Mouse (Mus musculus) layer of hippocampus, adult 2 months (tissue): ENCODE results near the gene Esrrg. TPM values are rescaled to one million over a fixed set of nuclear protein-coding genes. Genes with fewer than 3 reads are reported as not detected.

ENCODE experiments used
- DNase-seq, 2 experiments: peaks; one replicate each; pipeline ENCODE4 v3.0.0; 2022; ENCODE audit warnings: low spot score in 2 of 2
- H3K27ac ChIP-seq: fragments of 200-600 bp; 2 replicates; pipeline ENCODE4 v1.8.1; 2022
- H3K4me3 ChIP-seq: fragments of 200-600 bp; 2 replicates; pipeline ENCODE4 v1.8.1; 2022; ENCODE audit warnings: mild to moderate bottlenecking
- CTCF ChIP-seq: fragments of 200-600 bp; conservative IDR thresholded peaks from 2 replicates; pipeline ENCODE4 v1.8.1; 2022; ENCODE audit warnings: antibody characterized with exemption, mild to moderate bottlenecking, moderate library complexity
- total RNA-seq, 2 experiments: library from RNA; stranded (reverse); gene quantifications; 2 replicates each; pipeline ENCODE4 v1.2.3; 2021

Esrrg gene
- total RNA-seq, 2 experiments from 2014 or later: 10.9 to 12.6 TPM

DNA sequence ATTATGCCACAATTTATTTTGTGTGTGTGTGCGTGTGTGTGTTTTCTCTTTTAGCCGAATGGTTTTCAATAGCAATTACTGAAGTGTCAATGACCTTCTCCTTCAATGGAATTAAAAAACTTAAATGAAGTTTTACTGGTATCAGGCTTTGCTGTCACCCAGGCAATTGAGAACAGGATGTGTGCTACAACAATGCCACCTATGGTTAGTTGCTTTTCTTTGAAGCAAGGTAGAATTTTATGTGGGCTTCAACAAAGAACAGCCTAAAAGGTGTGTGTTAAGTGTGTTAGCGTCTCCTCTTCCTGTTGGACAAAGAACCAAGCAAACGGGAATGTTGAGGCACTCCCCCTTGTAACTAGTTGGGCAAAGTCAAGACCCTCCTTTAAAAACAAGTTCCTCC, 162.5 kb downstream of the Esrrg start:
- Histone ChIP-seq H3K27ac (no peak overlapping the region), H3K4me3 (no peak overlapping the region)
- DNase-seq: no peak
- peak; percentile 62 for TF ChIP-seq CTCF

GRCm38 (mm10) chr1:187779589-187780178, 171.1 kb downstream of the Esrrg start:
- no peak for TF ChIP-seq CTCF
- no peak for DNase-seq
- Histone ChIP-seq H3K27ac (no peak overlapping the region), H3K4me3 (no peak overlapping the region)

- DNase-seq: peak; percentile 48 to 81
- TF ChIP-seq CTCF: no peak
- Histone ChIP-seq H3K4me3 (no peak overlapping the region), H3K27ac (no peak overlapping the region)
Measured at GRCm38 (mm10) chr1:187785226-187785625, 176.6 kb downstream of the Esrrg start.

DNA sequence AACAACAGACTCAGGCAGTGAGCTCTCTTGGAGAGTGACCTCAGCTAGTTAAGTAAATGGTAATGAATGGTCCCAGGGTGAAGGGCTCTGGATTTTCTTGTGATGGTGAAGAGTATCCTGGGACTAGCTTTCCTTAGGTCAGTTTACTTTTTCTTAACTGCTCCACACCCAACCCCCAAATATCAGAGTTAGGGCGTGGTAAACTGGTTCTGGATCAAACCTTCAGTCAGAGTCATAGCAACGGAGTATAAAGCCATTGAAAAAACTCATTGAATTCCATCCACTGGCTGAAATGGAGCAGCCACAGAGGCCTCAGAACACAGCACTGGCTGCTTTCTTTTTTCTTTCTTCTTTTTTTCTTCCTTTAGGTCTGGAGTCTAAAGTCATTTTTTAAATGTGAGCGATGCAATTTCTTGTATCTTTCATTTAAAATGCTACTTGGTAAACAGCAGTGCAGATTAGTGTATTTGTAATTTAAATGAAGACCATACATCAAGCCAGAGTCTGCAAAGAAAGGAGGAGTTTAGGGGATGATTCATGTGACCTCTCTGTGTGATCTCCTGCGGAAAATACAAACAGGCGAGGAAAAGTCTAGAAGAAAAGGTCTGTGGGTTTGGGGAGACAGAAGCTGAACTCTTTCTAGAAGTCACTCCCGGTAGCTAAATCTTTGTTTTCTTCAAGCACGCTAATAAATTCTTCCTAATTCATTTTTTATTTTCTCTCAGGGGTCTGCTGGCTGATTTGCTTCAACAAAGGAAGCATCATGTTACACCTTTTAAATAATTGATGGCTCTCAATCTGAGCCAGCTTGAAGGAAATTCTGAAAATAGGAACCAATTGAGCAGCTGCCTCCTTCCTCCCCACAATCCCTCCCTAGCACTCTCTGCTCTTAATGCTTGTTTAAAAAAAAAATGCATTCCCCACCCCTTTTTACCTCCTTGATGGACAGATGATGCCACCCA, 178.7 kb downstream of the Esrrg start:
- TF ChIP-seq CTCF: no peak
- Histone ChIP-seq H3K4me3 (no peak overlapping the region), H3K27ac (no peak overlapping the region)

GRCm38 (mm10) chr1:187794240-187794930, 185.8 kb downstream of the Esrrg start:
- no peak for TF ChIP-seq CTCF
- DNase-seq: no peak
- Histone ChIP-seq H3K4me3 (no peak overlapping the region), H3K27ac (no peak overlapping the region)

More for the DNA sequence above, 178.7 kb downstream of the Esrrg start:
- no peak for DNase-seq

GRCm38 (mm10) chr1:187795551-187795950, 187.0 kb downstream of the Esrrg start:
- Histone ChIP-seq H3K27ac (no peak overlapping the region), H3K4me3 (no peak overlapping the region)
- no peak for DNase-seq
- TF ChIP-seq CTCF: no peak

GRCm38 (mm10) chr1:187799300-187799699, 190.7 kb downstream of the Esrrg start:
- no peak overlapping the region for H3K27ac ChIP-seq
- no peak for DNase-seq
- TF ChIP-seq CTCF: no peak
- H3K4me3 ChIP-seq: no peak overlapping the region

GRCm38 (mm10) chr1:187800761-187801160, 192.2 kb downstream of the Esrrg start:
- no peak for DNase-seq
- no peak overlapping the region for H3K4me3 ChIP-seq
- no peak for TF ChIP-seq CTCF
- H3K27ac ChIP-seq: no peak overlapping the region

GRCm38 (mm10) chr1:187803566-187803965, 195.0 kb downstream of the Esrrg start:
- no peak overlapping the region for H3K4me3 ChIP-seq
- no peak overlapping the region for H3K27ac ChIP-seq
- TF ChIP-seq CTCF: no peak
- DNase-seq: no peak

- Histone ChIP-seq H3K4me3 (no peak overlapping the region), H3K27ac (no peak overlapping the region)
- no peak for DNase-seq
- TF ChIP-seq CTCF: no peak
Measured at GRCm38 (mm10) chr1:187803997-187804396, 195.4 kb downstream of the Esrrg start.

DNA sequence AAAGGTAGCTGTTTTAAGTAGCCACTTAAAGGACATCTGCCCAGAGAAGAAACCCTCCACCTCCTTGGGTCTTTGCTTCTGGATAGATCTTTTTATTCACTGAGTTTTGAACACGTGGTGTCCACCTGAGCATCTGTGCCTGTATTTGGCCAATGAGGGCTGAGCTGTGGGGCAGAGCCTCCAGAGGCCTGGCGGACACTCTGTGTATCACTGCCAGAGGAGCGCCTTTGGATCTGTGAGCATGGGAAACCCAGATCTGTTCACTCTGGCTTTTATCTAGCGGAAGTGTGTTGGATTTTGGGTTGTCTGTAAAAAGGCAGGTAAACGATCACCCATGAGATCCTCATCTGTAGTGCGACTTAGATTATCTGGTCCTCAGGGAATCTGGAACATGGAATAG, 196.4 kb downstream of the Esrrg start:
- no peak for TF ChIP-seq CTCF
- DNase-seq: no peak
- Histone ChIP-seq H3K27ac (no peak overlapping the region), H3K4me3 (no peak overlapping the region)

DNA sequence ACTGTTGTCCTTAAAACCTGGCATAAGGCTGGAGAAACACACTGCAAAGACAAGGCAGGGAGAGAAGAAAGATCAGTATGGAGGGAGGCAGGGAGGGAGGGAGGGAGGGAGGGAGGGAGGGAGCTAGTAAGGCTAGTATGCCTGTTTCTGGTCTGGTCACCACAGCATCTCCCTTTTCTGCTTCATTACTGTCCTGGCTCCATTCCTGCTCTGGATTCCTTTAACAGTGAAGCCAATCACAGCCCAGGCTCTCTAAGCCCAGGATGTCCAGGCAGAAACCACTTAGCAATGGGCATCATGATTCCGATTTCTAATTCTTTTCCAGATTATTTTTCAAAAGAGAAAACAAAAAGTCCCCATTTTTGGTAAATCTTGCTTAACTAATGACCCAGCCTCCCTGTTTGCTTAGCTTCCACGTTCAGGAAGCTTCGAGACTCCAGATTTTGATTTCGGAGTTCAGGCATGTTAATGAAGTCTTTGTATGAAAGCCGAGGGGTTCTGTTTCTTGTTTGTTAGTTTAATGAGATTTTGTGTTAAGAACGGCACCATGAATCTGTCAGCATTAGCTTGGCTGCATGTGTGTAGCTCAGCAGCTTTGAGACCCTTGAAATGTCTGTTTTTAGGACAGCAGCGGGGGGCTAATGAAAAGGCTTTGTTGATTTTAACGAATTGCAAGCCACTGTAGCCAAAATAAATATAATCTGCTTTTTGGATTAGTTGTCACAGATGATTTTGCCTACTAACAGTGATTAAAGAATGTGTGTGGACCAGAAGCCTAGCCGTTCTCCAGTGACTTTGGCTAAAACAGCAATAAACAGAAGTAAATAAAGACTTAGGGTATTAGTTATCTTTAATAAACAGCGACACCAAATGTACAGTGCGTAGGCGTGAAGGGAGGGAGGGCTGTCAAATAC, 199.1 kb downstream of the Esrrg start:
- no peak overlapping the region for H3K4me3 ChIP-seq
- no peak for TF ChIP-seq CTCF
- no peak overlapping the region for H3K27ac ChIP-seq
- no peak for DNase-seq
